Mouse (Mus musculus) lung, embryonic 15.5 days (tissue): ENCODE measurements around the gene Glp1r. TPM values are rescaled to one million over a fixed set of nuclear protein-coding genes. Genes with fewer than 3 reads are reported as not detected.
A peak's percentile ranks its signal among the peaks of the same experiment; 100 is the strongest.

Experiments
- ATAC-seq: fragments of 200-750 bp; cut with Nextera tagmentation; 2 replicates; pipeline ENCODE4 v1.8.0; 2017; ENCODE audit warnings: moderate number of reproducible peaks, borderline replicate concordance; ENCODE audit not compliant: low FRiP score, low TSS enrichment; ENCODE audit errors: extremely low read depth
- H3K27ac ChIP-seq: fragments of 300-500 bp; sonication (generic); 2 replicates; pipeline ENCODE4 v1.5.1; 2015; ENCODE audit warnings: moderate library complexity, mild to moderate bottlenecking, inconsistent platforms
- H3K27me3 ChIP-seq: fragments of 300-500 bp; sonication (generic); 2 replicates; pipeline ENCODE4 v1.6.1; 2015; ENCODE audit warnings: inconsistent platforms
- H3K36me3 ChIP-seq: fragments of 300-500 bp; sonication (generic); 2 replicates; pipeline ENCODE4 v1.6.1; 2015; ENCODE audit warnings: inconsistent platforms
- H3K4me1 ChIP-seq: fragments of 300-500 bp; sonication (generic); 2 replicates; pipeline ENCODE4 v1.6.1; 2015; ENCODE audit warnings: inconsistent platforms
- H3K4me2 ChIP-seq: fragments of 300-500 bp; sonication (generic); 2 replicates; pipeline ENCODE4 v1.6.1; 2015; ENCODE audit warnings: inconsistent platforms, mild to moderate bottlenecking, moderate library complexity
- H3K4me3 ChIP-seq: fragments of 300-500 bp; sonication (generic); 2 replicates; pipeline ENCODE4 v1.5.1; 2015; ENCODE audit warnings: mild to moderate bottlenecking, inconsistent platforms
- H3K9ac ChIP-seq: fragments of 300-500 bp; sonication (generic); 2 replicates; pipeline ENCODE4 v1.6.1; 2015; ENCODE audit warnings: inconsistent platforms
- H3K9me3 ChIP-seq: fragments of 300-500 bp; sonication (generic); 2 replicates; pipeline ENCODE4 v1.6.1; 2016; ENCODE audit warnings: inconsistent platforms
- WGBS: fragments of 180-500 bp; shearing (Covaris S2); methylation state at CpG from one replicate; pipeline ENCODE4 v1.1.7; 2015; 5-methylcytosine and 5-hydroxymethylcytosine counted together
- microRNA-seq: library from miRNA; unstranded; fragments of <30 nt; microRNA quantifications from one replicate; pipeline ENCODE4, GENCODE M21; 2016
- polyA plus RNA-seq: library from polyadenylated mRNA; unstranded; fragments of >200 nt; fragmentation: Nextera tagmentation; extraction: Ambion mirVana; gene quantifications from 2 replicates; pipeline ENCODE4 v1.2.1, GENCODE M21; 2015

Gene Glp1r
- polyA plus RNA-seq, 1 experiment from 2014 or later, result 8.4 TPM

- Histone ChIP-seq H3K9me3 (no peaks in the 10 kb centered on the region), H3K9ac (no peak overlapping the region), H3K27ac (no peak overlapping the region), H3K4me2 (no peak overlapping the region), H3K4me3 (no peak overlapping the region), H3K36me3 (no peaks in the 10 kb centered on the region), H3K27me3 (no peaks in the 10 kb centered on the region), H3K4me1 (peaks cover 7% of the 10 kb centered on the region; the same call in 1 of the 2 replicates)
- no peak for ATAC-seq
- WGBS, result 82% methylated on average over 7 of the region's 7 CpGs
Observed at GRCm38 (mm10) chr17:30971877-30972276, 70.3 kb downstream of the Glp1r start.

- ATAC-seq, result peak; percentile 80
- Histone ChIP-seq H3K27me3 (no peaks in the 10 kb centered on the region), H3K9ac (no peak overlapping the region), H3K36me3 (no peaks in the 10 kb centered on the region), H3K27ac (peak overlapping the region; percentile 47), H3K9me3 (no peaks in the 10 kb centered on the region), H3K4me2 (no peak overlapping the region), H3K4me3 (no peak overlapping the region), H3K4me1 (peaks cover 7% of the 10 kb centered on the region; the same call in 1 of the 2 replicates)
- WGBS, result 38% methylated on average over 6 of the region's 6 CpGs
Observed at GRCm38 (mm10) chr17:30973332-30973731, 71.7 kb downstream of the Glp1r start.

- Histone ChIP-seq H3K36me3 (no peaks in the 10 kb centered on the region), H3K9ac (no peak overlapping the region), H3K27ac (no peak overlapping the region), H3K9me3 (no peaks in the 10 kb centered on the region), H3K4me1 (peaks cover 7% of the 10 kb centered on the region; the same call in 1 of the 2 replicates), H3K4me2 (no peak overlapping the region), H3K27me3 (no peaks in the 10 kb centered on the region), H3K4me3 (no peak overlapping the region)
- ATAC-seq, result no peak
- WGBS, result 55% methylated on average over 2 of the region's 2 CpGs
Observed at GRCm38 (mm10) chr17:30977290-30977689, 75.7 kb downstream of the Glp1r start.

GRCm38 (mm10) chr17:30978556-30978955 lies 76.9 kb downstream of the Glp1r start:
- WGBS, result 56% methylated on average over 10 of the region's 10 CpGs
- H3K9me3 ChIP-seq, result no peaks in the 10 kb centered on the region
- H3K27ac ChIP-seq, result no peak overlapping the region
- peaks cover 7% of the 10 kb centered on the region; the same call in 1 of the 2 replicates for H3K4me1 ChIP-seq
- H3K4me2 ChIP-seq, result no peak overlapping the region
- H3K9ac ChIP-seq, result no peak overlapping the region
- no peaks in the 10 kb centered on the region for H3K27me3 ChIP-seq
- H3K4me3 ChIP-seq, result no peak overlapping the region
- no peak for ATAC-seq
- H3K36me3 ChIP-seq, result no peaks in the 10 kb centered on the region

DNA sequence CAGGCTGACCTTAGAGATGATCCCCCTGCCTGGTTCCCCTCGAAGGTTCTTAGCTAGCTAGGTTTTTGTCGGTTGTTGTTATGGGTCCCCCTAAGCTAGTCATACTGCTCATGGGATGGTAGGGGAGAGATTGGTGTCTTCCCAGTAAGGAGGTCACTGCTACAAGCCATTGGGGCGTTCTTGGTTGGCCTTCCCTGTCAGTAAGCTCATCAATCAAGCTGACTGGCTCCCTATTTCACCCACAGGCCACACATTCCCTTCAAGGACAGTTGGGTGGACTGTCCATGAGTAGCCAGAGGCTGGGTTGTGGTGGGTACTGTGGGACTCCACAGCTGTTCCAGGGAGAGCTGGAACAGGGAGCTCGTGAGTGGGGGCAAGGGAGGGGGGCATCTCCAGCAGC lies 81.9 kb downstream of the Glp1r start:
- no peak overlapping the region for H3K9ac ChIP-seq
- no peaks in the 10 kb centered on the region for H3K36me3 ChIP-seq
- WGBS, result 62% methylated on average over 4 of the region's 4 CpGs
- H3K9me3 ChIP-seq, result no peaks in the 10 kb centered on the region
- H3K4me1 ChIP-seq, result no peaks in the 10 kb centered on the region
- no peak overlapping the region for H3K4me3 ChIP-seq
- no peak overlapping the region for H3K27ac ChIP-seq
- H3K27me3 ChIP-seq, result no peaks in the 10 kb centered on the region
- no peak for ATAC-seq
- H3K4me2 ChIP-seq, result no peak overlapping the region

GRCm38 (mm10) chr17:30990254-30990653 lies 88.6 kb downstream of the Glp1r start:
- H3K9ac ChIP-seq, result no peak overlapping the region
- H3K9me3 ChIP-seq, result no peaks in the 10 kb centered on the region
- ATAC-seq, result no peak
- H3K4me2 ChIP-seq, result no peak overlapping the region
- WGBS, result 55% methylated on average over 10 of the region's 10 CpGs
- no peak overlapping the region for H3K4me3 ChIP-seq
- H3K27ac ChIP-seq, result no peak overlapping the region
- no peaks in the 10 kb centered on the region for H3K4me1 ChIP-seq
- no peaks in the 10 kb centered on the region for H3K36me3 ChIP-seq
- H3K27me3 ChIP-seq, result no peaks in the 10 kb centered on the region; the same call in 1 of the 2 replicates

Small RNA genes lying within 50 kb of the gene (microRNA-seq; reads per million reads assigned to microRNA genes)
- not detected for gene Gm24026

Other genes with a start within 250 kb of the Glp1r start
- 0.21 and 0.72 TPM in 2 replicates for gene Umodl1, start 52.8 kb downstream of the Glp1r start, polyA plus RNA-seq
- gene Abcg1, start 155.9 kb downstream of the Glp1r start, polyA plus RNA-seq, result 10.9 and 12.2 TPM in 2 replicates
- 0.45 and 0.49 TPM in 2 replicates for gene Tff3, start 227.8 kb downstream of the Glp1r start, polyA plus RNA-seq
- gene Tff2, start 242.5 kb downstream of the Glp1r start, polyA plus RNA-seq, result 0.40 TPM in 1 of 2 replicates, not detected in the other